ENCODE assay signal across 1 mouse cellular context in the genomic region with DNA sequence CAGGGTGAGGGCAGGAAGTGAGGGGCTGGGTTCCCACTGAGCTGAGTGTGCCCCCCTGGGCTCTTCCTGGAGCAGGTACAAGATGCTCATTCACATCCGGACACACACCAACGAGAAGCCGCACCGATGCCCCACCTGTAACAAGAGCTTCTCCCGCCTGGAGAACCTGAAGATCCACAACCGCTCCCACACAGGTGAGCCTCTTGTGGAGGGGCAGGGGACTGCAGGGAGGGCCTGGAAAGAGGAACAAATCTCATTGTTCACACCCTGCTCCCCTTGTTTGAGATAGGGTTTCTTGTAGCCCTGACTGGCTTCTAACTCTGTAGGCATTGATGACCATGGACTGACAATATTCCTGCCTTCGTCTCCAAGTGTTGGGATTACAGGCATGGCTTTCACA.
TF ChIP-seq lines count a peak whose summit lies in the region.

No protein-coding gene starts in this region.

TF ChIP-seq in MEL, 35 proteins besides CTCF, POLR2A, EP300 and RAD21:
- TF ChIP-seq USF1 (IDR thresholded peaks at IDR 0.05; ENCODE audit: low read depth, low read length) (no peak), ZMIZ1 (IDR thresholded peaks at IDR 0.05; ENCODE audit: low read depth, low read length) (no peak), CHD1 (IDR thresholded peaks at IDR 0.05; ENCODE audit: low read depth, low read length) (no peak), GABPA (IDR thresholded peaks at IDR 0.05; ENCODE audit: low read depth, low read length) (no peak), TCF12 (IDR thresholded peaks at IDR 0.05; ENCODE audit: low read depth, low read length) (no peak), BHLHE40 (IDR thresholded peaks at IDR 0.05; ENCODE audit: borderline replicate concordance, low read depth, low read length) (no peak), SIN3A (IDR thresholded peaks at IDR 0.05; ENCODE audit: low read length) (no peak), MAFK (IDR thresholded peaks at IDR 0.05; ENCODE audit: borderline replicate concordance, low read depth, low read length) (no peak), ZKSCAN1 (IDR thresholded peaks at IDR 0.05; ENCODE audit: low read depth, low read length) (no peak), MEF2A (IDR thresholded peaks at IDR 0.05; ENCODE audit: extremely low read depth, insufficient replicate concordance, low read depth, low read length, poor library complexity, severe bottlenecking) (no peak), MAX (IDR thresholded peaks at IDR 0.05; ENCODE audit: low read length) (no peak), POLR2AphosphoS5 (IDR thresholded peaks at IDR 0.05; ENCODE audit: borderline replicate concordance, low read depth, low read length) (no peak), MXI1 (IDR thresholded peaks at IDR 0.05; ENCODE audit: low read depth, low read length) (no peak)
